Mouse (Mus musculus) retina, postnatal 7 days (tissue): ENCODE results near the gene S100pbp.

Experiments used
- DNase-seq: peaks from one replicate; pipeline ENCODE4 v3.0.0-alpha.2; 2012; ENCODE audit warnings: low read depth, low spot score

The S100pbp gene

DNA sequence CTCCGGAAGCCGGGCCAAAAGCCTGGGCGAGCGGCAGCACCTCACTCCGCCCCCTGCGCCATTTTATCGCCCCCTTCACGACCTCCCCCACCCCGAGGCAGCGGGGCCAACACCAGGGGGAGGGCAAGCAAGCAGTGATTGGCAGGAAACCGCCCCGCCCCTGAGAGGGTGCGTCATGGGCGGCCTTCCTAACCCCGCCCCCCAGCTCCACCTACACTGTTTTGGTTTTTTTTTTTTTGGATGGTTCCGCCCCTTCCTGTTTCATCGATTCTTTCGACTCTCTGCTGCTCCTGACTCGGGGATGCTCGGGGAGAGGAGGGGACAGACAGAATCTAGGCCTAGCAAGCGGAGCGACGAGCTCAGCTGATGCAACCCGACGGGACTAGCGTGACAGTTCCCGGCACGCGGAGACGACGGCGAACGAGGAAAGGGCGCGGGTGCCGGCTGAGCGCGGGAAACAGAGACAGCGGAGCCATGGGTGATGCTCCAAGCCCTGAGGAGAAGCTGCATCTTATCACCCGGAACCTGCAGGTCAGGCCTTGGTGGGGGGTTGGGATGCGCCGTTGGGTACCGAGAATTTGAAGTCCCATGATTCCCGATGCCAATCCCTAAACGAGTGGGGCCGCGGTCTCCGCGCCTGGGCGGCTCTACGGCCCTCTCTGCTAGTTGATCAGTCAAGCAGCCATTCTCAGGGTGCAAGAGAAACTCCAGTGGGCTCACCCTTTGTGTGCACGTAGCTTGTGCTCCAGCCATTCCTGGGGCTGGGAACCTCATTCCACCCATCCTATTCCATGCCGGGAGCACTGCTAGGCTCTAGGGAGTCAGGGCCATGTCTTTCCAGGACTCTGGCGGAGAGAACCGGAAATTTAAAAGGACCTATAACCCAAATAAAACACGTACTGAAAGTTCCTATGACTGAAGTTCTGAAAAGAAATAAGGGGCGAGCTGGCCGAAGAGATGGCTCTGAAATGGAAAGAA, at the start of gene S100pbp, which contains the start of gene Yars:
TSS of gene S100pbp (minus strand) at position 186 of the 978 bp plus-strand sequence.
TSS of gene Yars (plus strand) at position 219 of the 978 bp plus-strand sequence.
- peak; percentile 98 for DNase-seq

DNA sequence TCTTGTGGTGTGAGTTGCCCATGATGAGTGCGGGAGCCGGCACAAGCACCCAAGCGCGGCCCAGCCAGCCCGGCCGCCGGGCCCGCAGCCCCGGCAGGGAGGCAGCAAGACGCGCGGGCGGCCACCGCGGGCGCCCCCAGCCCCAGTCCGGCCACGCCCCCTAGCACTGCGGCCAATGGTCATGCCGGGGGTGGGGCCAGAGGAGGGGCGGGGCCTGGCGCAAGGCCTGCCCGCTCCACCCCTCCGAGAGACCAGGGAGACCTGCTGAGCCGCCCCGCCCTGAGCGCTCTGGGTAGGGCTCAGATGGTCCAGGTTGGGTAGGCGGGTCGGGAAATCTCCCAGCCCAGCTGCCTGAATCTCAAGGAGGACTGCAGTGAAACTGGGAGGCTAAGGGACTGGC, 49.5 kb upstream of the S100pbp start:
- DNase-seq: peak; percentile 67

DNA sequence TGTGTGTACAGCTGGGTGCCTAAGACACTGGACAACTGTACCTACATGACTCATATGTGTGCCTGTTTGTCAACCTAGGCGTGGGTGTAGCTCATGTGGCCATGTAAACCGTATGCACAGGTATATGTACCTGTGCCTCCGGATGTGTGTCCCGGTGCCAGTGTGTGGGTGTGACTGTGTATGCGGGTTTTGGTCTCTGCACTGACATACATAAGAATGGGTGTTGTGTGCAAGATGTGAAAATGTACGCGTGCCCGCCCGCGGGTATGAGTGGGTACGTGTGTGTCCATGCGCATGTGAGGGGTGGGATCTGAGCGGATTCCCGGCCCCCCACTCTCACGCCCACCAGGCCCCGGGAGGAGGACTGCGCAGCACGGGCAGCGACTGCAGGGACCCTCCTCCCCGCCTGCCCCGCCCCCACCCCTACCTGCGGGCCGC, 49.1 kb upstream of the S100pbp start:
- no peak for DNase-seq

GRCm38 (mm10) chr4:129237843-129238441, 48.4 kb upstream of the S100pbp start:
- DNase-seq: no peak

GRCm38 (mm10) chr4:129236236-129236813, 46.8 kb upstream of the S100pbp start:
- DNase-seq: no peak

- no peak for DNase-seq
These were observed 45.6 kb upstream of the S100pbp start for GRCm38 (mm10) chr4:129235147-129235546.

DNA sequence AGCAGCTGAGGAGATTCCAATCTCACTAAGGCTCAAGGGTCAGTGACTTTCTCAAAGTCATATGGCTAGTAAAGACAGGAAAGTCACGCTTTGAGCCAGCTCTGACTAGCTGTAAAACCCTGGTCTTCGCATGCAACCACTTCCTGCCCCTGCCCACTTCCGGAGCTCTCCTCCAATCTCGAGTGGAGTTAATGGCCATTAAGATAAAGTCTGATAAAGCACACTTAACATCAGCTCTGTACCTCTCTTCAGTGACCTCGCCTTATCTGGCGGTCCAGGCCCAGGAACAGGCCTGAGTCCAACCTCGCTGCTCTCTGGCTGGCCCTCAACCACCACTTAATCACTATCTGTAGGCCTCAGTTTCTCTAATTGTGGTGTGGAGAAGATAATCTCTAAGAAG, 45.0 kb upstream of the S100pbp start:
- DNase-seq: no peak

DNA sequence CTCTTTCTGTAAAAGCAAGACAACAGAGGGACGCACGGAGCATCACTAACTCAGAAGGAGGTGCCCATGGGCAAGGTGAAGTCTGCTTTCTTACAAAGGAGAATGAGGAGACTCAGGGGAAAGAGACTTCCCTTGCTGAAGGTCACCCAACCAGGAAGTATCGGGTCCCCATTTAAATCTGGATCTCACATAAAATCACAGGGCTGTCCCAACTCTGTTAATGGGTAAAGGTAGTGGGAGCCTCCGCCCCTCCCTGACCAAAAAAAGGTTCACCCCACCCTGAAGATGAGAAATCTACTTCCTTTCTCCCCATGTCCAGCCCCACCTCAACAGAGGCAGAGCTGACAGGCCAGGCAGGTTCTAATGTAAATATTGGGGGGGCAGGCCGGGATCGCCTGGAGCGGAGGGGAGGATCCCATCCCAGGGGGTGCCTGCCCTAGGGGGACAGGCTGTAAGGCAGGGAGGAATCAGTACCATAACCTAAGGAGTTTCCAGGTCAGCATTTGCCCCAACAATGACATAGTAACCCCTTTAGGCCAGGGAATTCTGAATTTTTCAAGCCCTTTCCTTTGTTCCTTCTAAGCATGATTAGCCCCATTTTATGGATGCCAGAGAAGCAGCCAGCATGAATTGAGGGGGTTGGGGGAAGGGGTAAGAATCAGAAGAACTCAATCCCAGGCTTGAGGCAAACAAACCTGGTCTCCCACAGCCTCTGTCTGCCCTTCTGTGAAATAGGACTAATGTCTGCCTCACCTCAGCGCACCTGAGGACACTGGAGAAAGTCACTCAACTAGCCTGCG, 43.2 kb upstream of the S100pbp start:
- no peak for DNase-seq

DNA sequence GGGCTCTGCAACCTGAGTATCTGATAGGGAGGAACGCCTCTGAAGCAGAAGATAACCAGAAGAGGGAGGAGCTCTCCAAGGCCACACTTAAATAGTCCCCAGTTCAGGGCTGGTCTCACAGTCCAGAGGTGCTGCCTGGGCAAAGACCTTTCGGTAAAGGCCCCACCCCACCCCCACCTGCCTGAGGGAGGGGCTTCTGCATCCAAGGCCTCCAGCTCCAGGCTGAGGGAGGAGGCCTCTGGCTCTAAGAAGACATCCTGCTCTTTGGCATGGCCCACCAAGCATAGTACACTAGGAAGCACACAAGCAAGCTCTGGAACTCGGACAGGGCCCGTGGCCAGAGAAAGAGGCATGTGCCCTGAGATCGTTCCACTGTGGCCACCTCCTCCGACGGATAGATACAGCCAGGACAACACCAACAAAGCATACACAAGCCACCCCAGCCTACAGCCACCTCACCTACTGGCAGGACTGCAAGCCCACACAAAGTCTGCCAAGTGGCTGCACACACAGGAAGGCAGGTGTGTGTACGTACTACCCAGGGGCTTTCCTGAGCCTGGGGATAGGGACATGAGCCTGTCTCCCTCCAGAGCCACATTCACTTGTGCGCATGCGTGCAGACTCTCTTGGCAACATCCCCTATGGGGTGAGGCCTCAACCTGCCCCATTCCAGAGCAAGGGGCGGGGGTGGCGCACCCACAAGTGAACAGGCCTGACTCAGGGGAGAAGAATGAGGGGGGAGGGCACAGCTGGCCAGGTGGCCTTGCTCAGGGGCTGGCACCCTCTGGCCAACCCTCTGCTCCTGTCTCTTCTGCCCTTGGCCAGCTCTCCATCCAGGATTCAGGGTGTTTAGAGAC, 42.3 kb upstream of the S100pbp start:
- DNase-seq: no peak

DNA sequence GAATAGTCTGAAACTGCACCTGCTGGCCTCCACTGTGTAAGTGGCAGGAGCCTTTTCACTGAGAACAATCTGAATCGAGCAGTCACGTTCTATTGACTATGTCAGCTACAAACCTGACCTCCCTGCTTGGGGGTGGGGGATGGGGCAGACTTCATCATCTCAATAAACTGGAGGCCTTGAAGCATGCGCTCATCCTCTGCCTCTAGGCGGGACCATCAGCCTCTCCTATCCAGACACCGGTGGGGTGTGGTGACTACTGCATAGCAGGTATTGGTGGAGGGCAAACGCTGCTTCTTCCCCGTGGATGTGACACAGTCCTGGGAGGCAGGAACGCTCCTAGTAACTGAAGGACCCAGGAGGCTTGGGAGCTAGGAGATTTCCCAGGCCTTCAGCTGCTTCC, 41.4 kb upstream of the S100pbp start:
- DNase-seq: no peak

DNA sequence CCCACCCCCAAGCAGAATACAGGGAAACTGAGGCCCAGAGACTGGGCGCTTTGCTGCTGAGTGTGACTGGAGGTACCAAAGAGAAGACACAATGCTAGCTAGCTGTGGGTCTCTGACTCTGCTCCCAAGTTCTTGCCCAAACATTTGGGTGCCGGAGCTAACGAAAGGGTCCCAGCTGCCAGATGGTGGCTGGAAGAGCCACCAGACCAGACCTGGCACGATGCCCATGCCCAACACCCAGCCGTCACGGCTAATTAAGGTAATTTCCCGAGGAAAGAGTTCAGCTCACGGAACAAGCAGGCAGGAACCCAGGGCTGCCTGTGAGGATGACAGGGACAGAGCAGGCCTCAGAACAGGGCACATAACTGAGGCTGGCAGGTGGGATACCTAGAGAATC, 38.5 kb upstream of the S100pbp start:
- no peak for DNase-seq

GRCm38 (mm10) chr4:129227170-129227984, 37.9 kb upstream of the S100pbp start:
- no peak for DNase-seq

DNA sequence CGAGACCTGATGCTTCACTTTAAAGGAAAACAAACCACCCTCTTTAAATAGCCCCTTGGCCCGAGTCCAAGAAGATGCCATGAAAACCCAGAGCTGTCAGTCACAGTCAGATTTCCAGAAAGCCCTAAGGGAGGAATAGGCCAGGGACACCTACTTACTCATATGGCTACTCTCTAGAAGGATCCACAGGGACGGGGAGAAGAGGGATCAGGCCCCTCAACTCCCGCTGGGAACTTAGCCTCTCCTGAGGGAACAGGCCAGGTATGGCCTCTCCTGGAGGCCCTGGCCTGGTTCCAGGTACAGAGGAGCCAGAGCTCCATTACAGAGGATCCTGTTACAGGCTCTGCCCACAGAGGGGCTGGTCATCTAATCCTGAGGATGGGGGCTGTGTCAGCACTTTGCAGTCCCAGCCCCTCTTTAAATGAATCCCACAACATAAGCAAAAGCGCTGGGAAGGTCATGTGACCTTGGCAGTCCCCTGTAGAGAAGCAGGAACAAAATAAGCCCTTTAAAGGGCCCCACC, 37.0 kb upstream of the S100pbp start:
- DNase-seq: no peak

DNA sequence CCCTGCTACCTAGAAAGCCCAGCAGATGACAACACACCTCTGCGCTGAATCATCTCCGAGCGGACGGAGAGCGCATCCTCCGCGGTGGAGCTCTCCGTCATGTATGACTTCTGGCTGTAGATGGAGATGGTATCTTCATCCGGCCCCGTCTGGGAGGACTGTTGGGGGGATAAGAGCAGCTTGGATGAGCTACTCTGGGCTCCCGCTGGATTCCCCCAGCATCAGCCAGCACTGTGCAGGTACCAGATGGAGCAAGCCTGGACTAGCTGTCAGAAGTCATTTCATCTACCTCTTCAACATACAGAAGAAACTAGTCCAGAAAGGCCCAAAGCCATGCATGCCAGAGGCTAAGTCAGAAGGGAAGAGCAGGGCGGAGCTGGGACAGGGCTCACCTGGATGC, 35.8 kb upstream of the S100pbp start:
- no peak for DNase-seq

GRCm38 (mm10) chr4:129223421-129224281, 34.1 kb upstream of the S100pbp start:
- no peak for DNase-seq

- DNase-seq: no peak
These were observed 32.7 kb upstream of the S100pbp start for GRCm38 (mm10) chr4:129222019-129222925.
